Mouse (Mus musculus) testis, adult 2 months (tissue): ENCODE data around the gene Mfge8. TPM values are rescaled to one million over a fixed set of nuclear protein-coding genes. Genes with fewer than 3 reads are reported as not detected.

ENCODE experiments used
- H3K27ac ChIP-seq: fragments of 200-500 bp; 2 replicates; pipeline ENCODE4 v1.5.1; 2012; ENCODE audit warnings: low read depth, low read length; ENCODE audit not compliant: control insufficient read depth, insufficient read depth
- H3K27me3 ChIP-seq: fragments of 200-500 bp; 2 replicates; pipeline ENCODE4 v1.6.1; 2012; ENCODE audit warnings: mild to moderate bottlenecking, low read length, moderate library complexity; ENCODE audit not compliant: control insufficient read depth, insufficient read depth
- H3K36me3 ChIP-seq: fragments of 200-500 bp; 2 replicates; pipeline ENCODE4 v1.6.1; 2012; ENCODE audit warnings: mild to moderate bottlenecking, low read length; ENCODE audit not compliant: control insufficient read depth, insufficient read depth
- H3K4me1 ChIP-seq: fragments of 200-500 bp; 2 replicates; pipeline ENCODE4 v1.6.1; 2012; ENCODE audit warnings: low read length; ENCODE audit not compliant: control insufficient read depth, insufficient read depth
- H3K4me3 ChIP-seq: fragments of 200-500 bp; 2 replicates; pipeline ENCODE4 v1.5.1; 2012; ENCODE audit warnings: low read depth, mild to moderate bottlenecking, low read length, moderate library complexity, mixed read lengths; ENCODE audit not compliant: control insufficient read depth
- CTCF ChIP-seq: fragments of 200-500 bp; IDR thresholded peaks from 2 replicates; pipeline ENCODE4 v1.5.1; 2012; ENCODE audit warnings: low read depth, mild to moderate bottlenecking, inconsistent platforms, low read length, moderate library complexity; ENCODE audit not compliant: control insufficient read depth, insufficient read depth, insufficient replicate concordance
- POLR2A ChIP-seq: fragments of 200-500 bp; IDR thresholded peaks from 2 replicates; pipeline ENCODE4 v1.6.1; 2012; ENCODE audit warnings: low read depth, mild to moderate bottlenecking, inconsistent platforms, low read length, moderate library complexity; ENCODE audit not compliant: control insufficient read depth
- polyA plus RNA-seq: library from polyadenylated mRNA; depleted of rRNA; stranded (reverse); fragments of >200 nt; gene quantifications from 2 replicates; pipeline ENCODE4 v1.2.3, GENCODE M21; 2012

The Mfge8 gene
- polyA plus RNA-seq, 1 experiment = 82.3 TPM

DNA sequence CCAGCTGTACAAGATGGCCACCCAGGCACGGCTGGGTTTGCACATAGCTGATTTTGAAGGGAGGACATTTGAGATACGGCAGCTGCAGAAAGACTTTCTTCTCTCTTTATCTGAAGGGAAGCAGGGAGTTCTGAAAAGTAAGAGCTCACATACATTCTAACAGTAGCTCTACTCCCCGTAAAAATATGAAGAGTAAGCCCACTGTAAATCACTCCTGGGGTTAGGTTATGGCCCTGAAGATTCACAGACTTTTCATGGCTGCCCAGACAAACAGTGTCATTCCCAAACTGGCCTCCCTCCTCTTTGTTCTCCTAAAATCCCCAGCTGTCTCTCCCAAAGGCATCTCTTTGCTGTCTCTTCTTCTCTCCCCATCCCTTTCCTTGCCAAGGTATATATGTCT is 24.9 kb upstream of the Mfge8 start:
- TF ChIP-seq POLR2A (no peak), CTCF (no peak)
- Histone ChIP-seq H3K36me3 (no peaks in the 10 kb centered on the region), H3K4me1 (no peaks in the 10 kb centered on the region), H3K27me3 (no peaks in the 10 kb centered on the region), H3K27ac (no peak overlapping the region), H3K4me3 (no peak overlapping the region)

DNA sequence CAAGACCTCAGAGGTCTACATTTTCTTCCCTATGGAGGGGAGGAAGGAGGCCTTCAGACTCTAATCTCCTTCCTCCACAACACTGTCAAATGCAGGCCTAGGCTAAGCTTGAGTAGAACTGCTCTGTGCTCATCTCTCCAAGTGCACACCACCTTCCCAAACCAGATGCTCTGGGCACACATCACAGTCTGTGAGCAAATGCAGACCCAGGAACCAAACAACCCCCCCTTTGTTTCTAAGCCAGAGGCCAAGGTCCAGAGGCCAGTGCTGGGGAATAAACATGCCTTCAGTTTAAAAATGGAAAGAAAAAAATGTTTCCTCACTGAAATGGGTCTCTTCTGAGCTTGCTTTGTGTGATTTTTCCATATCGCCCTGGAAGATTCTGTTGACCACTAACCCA is 22.9 kb upstream of the Mfge8 start:
- H3K27me3 ChIP-seq = no peaks in the 10 kb centered on the region
- H3K4me1 ChIP-seq = no peaks in the 10 kb centered on the region
- TF ChIP-seq POLR2A (no peak), CTCF (no peak)
- H3K36me3 ChIP-seq = no peaks in the 10 kb centered on the region
- no peak overlapping the region for H3K4me3 ChIP-seq
- H3K27ac ChIP-seq = no peak overlapping the region

DNA sequence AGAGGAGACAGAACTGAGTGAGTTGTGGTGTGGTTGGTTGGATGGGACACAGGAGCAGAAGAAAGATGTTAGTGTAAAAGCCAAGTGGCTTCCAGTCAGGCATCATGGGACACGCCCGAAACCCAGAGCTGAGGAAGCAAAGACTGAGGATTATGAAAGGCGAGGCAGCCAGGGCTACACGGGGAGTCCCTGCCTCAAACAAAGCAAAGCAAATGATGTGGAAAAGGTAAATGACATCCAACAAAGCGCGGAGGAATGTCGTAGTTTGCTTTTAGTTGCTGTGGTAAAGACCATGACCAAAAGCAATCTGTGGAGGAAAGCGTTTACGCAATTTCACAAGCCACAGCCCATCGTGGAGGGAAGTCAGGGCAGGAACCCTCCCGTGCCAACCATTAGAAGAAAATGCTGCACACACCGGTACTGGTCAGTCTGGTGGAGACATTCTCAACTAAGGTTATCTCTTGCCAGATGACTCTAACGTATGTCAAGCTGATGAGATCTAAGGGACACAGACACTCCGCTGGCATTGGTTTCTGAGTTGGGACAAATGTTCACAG is 18.2 kb upstream of the Mfge8 start:
- H3K4me1 ChIP-seq = no peaks in the 10 kb centered on the region
- no peak overlapping the region for H3K27ac ChIP-seq
- no peak overlapping the region for H3K4me3 ChIP-seq
- TF ChIP-seq CTCF = no peak
- TF ChIP-seq POLR2A = no peak
- H3K36me3 ChIP-seq = no peaks in the 10 kb centered on the region
- no peaks in the 10 kb centered on the region for H3K27me3 ChIP-seq

DNA sequence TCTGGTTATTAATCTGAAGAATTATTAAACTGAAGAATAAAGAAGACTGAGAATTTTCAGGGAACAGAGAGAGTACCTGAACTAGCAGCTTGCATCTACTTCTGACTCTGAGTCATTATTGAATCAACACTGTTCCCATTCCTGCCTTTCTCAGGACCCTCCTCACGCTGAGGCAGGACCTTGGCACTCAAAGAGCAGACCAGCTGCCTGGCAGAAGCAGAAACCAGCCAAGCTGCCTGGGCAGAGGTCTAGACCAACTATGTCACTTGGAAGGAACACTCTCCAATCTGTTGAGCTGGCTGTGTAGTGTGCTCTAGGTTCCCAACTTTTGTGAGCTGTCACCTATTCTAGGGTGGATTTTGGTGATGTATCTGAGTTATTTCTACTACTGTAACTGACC is 10.5 kb upstream of the Mfge8 start:
- no peak for TF ChIP-seq CTCF
- Histone ChIP-seq H3K36me3 (no peaks in the 10 kb centered on the region), H3K27ac (no peak overlapping the region), H3K4me1 (no peaks in the 10 kb centered on the region), H3K4me3 (no peak overlapping the region), H3K27me3 (no peaks in the 10 kb centered on the region)

DNA sequence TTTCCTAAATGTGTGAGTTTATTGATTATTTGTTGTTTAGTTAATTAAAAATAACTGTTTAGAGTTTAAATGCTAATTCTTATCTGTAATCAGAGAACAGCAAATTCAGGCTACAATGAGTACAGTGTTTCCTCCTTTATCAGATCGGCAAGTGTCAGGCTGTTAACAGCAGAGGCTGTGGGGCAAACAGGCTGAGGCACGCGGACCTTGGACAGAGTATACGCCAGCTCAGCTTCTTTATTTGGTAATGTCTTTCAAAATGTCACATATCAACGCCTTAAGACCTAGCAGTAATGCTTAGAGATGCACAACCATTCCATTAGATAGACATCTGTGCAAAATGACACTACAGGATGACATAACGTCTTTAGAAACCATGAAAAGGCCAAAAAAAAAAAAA is 662 bp upstream of the Mfge8 start:
- H3K4me1 ChIP-seq = peaks cover 5% of the 10 kb centered on the region
- no peak overlapping the region for H3K4me3 ChIP-seq
- no peaks in the 10 kb centered on the region for H3K27me3 ChIP-seq
- no peak for TF ChIP-seq CTCF
- no peak for TF ChIP-seq POLR2A
- no peaks in the 10 kb centered on the region for H3K36me3 ChIP-seq
- no peak overlapping the region for H3K27ac ChIP-seq

DNA sequence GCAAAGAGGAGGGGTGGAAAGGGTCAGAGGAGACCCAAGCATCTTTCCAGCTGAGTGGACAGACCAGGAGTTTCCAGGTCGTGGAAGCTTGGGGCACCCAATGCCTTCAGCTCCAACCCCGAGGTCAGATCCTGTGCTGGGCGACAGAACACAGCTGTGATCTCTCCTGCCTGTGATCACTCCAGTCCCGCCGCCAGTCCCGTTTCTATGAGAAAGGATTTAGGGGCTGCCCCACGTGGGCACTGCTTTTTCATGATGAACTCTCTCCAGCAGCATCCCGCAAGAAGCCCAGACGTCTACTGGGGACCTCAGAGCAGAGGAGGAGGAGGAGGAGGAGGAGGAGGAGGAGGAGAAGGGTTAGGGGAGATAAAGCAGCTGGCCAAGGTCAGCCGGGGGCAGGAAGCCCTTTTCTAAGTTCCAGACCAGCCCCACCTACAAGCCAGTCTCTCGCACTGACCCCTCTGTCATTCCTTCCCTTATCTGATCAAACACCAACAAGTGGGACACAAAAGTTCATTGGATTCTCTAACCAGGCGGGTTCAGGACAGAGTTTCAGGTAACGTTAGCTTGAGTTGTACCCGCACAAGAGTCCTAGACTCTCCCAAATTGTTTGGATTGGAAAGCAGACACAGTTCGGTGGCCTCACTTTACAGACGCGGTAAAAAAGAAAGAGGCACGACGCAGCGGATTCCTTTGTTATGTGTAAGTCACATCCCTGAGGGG is 768 bp downstream of the Mfge8 start:
- Histone ChIP-seq H3K4me1 (peaks cover 5% of the 10 kb centered on the region), H3K36me3 (no peaks in the 10 kb centered on the region), H3K4me3 (peak overlapping the region; percentile 87), H3K27me3 (no peaks in the 10 kb centered on the region), H3K27ac (peak overlapping the region; percentile 40; the same call in 1 of the 2 replicates)
- TF ChIP-seq CTCF (no peak), POLR2A (no peak)

DNA sequence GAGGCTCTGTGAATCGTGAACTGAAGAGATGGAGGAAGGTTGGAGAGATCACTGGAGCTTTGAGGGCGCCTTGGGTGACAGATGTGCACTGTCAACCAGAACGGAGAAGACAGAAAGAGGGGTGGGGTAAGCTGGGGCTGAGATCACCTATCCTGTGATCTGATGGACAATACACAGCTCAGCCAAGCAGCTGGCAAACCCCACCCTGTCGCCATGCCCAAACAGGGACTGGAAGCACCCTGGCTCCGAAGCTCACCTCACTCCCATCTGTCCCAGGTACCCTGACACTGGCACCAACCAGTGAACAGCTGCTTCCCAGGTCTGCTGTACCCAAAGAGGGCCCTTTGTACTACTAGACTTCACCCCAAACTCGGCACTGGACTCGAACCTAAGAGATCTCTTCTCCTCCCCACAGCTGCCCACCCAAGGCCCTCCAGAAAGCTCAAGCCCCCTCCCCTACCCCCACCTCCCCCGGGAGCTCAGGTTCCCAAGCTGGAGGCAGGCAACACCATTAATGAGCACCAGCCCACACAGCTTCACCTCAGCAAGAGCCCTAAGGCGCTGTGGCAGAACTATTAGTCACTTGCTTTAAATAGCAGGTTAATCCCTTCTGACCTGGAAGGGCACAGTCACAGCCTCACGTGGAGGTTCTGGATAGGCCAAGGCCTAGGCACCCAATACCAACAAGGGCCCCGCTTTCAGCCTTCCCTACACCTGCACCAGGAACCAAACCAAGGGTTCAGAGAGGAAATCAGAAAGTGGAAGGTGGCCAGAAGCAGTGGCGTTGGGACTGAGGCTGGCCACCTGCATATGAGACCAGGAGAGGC is 1.6 kb downstream of the Mfge8 start:
- Histone ChIP-seq H3K27me3 (no peaks in the 10 kb centered on the region), H3K27ac (no peak overlapping the region), H3K4me1 (peaks cover 5% of the 10 kb centered on the region), H3K36me3 (no peaks in the 10 kb centered on the region), H3K4me3 (no peak overlapping the region)
- TF ChIP-seq CTCF = no peak
- no peak for TF ChIP-seq POLR2A
